Mouse (Mus musculus) layer of hippocampus, adult 11-12 months (tissue): Measurements from ENCODE around the gene Mfsd2a.
"Not testable (repeated sequence)": the region's sequence is repeated elsewhere in the genome, so short reads cannot be mapped to it uniquely, and the experiment has no call there.

ENCODE experiments used
- DNase-seq: peaks from one replicate; pipeline ENCODE4 v3.0.0; 2022; ENCODE audit warnings: low spot score

Gene Mfsd2a

GRCm38 (mm10) chr4:122961100-122961567, at the start of gene Mfsd2a:
Mfsd2a (minus strand) TSS chr4:122961188.
- peak; percentile 59 for DNase-seq

GRCm38 (mm10) chr4:123005054-123005966, 44.3 kb upstream of the Mfsd2a start:
- DNase-seq = peak; percentile 54

- DNase-seq = no peak
Observed at GRCm38 (mm10) chr4:123000617-123001342, 39.8 kb upstream of the Mfsd2a start.

GRCm38 (mm10) chr4:123000130-123000529, 39.1 kb upstream of the Mfsd2a start:
- DNase-seq = no peak

GRCm38 (mm10) chr4:122999263-122999691, 38.3 kb upstream of the Mfsd2a start:
- DNase-seq = no peak

- DNase-seq = no peak
Observed at GRCm38 (mm10) chr4:122998537-122999262, 37.7 kb upstream of the Mfsd2a start.

DNA sequence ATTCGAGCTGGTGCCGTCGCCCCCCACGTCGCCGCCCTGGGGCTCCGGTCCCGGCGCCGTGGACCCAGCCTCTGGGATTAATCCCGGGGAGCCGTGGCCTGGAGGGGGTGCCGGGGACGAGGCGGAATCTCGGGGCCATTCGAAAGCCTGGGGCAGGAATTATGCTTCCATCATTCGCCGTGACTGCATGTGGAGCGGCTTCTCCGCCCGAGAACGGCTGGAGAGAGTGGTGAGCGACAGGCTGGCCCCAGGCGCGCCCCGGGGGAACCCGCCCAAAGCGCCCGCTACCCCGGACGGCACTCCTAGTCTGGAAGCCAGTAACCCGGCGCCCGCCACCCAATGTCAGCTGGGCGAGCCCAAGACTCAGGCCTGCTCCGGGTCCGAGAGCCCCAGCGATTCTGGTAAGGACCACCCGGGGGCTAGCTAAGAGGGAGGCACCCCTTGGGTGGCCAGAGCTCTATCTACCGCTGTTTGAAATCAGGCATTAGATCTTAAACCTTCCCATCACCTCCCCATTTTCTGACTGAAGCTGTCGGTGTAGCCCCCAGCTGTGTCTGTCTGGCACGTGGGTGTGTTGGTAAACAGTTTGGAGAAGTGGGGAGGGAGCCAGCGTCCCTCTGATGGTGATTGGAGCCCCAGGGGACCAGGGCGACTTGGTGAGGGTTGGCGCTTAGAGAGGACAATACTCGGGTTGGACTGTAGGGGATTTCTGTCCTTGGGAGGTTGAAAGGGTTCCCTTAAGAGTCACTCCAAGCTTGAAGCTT, 35.8 kb upstream of the Mfsd2a start:
- no peak for DNase-seq

DNA sequence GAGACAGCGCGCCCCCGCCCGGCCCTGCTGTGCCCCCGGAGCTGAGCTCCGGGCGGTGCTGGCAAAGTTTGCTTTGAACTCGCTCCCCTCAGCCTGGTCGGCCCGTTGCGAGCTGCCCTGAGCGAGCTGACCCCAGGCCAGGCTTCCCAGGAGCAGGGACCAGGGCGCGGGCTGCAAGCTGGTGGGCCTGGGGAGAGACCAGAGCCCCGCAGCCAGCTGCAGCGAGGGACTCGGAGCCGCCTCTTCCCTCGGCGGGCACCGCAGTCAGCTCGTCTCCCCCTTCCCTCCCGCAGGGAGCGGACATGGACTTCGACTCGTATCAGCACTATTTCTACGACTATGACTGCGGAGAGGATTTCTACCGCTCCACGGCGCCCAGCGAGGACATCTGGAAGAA, 35.2 kb upstream of the Mfsd2a start:
- no peak for DNase-seq

DNA sequence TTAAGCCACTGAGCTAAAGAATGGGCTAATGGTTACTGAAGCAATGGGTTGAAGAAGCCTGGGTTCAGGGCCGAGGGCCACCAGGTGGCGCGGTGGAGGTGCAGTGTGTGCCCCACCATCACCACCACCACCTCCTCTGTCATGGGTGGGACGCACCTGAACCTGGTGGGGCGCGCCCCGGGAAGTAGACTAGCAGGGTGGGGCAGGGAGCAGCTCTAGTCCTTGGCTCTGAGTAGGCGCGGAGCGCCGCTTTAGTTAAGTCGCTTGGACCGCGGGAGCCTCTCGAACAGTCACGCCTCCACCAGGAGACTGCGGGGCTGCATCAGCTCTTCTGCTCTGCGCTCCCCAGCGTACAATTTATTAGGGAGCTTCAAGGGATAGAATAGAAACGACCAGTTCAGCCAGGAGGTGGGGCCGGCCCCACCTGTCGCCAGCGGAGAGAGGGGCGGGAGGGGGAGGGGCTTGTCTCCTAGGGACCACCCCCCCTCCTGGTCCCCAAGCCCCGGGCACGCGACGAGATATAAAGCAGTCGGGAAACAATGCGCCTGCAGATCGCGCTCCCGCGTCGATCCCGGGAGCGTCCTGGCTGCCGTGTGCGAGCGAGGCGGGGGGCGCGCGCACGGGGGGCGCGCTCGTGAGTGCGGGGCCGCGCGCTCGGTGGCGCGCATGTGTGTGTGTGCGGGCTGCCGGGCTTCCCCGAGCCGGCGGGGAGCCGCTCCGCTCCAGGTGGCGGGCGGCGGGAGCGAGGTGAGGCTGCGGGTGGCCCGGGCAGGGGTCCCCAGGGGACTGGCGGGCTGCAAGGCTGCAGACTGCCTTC, 34.6 kb upstream of the Mfsd2a start, which contains the start of gene Mycl:
TSS of gene Mycl (plus strand) at position 249 of the 817 bp plus-strand sequence.
- DNase-seq = peak; percentile 90

DNA sequence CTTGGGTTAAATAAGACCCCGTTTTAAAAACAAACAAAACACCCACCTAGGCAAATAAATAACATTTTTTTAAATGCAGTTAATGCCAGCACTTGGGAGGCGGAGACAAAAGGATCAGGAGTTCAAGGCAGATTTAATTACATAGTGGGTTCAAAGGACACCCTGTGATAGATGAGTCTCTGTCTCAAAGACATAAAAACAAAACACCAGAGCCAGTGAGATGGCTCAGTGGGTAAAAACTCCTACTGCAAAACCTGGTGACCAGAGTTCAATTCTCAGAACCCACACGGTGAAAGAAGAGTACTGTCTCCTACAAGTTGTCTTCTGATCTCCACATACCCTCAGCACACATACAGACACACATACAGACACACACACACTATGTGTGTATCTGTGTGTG, 31.3 kb upstream of the Mfsd2a start:
- DNase-seq = no peak

DNA sequence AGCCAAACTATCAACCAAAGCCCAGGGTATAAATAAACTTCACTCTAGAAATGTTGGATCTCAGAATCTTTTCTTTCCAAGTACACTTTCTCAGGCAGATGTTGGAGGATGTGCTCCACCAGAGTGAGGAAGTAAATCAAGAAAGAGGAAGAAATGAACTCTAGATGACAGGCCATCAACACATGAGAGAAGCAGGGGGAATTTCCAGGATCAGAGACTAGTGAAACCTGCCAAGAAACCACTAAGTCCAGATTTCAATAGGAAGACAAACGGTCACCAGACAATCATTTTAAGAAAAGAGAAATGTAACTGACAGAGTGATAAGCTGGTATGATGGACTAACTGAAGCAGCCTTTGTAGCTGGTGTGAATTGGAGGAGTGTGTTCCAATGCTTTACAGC, 30.2 kb upstream of the Mfsd2a start:
- DNase-seq = no peak

GRCm38 (mm10) chr4:122988004-122988403, 27.0 kb upstream of the Mfsd2a start:
- not testable (repeated sequence) for DNase-seq

GRCm38 (mm10) chr4:122987421-122987820, 26.4 kb upstream of the Mfsd2a start:
- DNase-seq = no peak

- peak; percentile 80 for DNase-seq
Observed at GRCm38 (mm10) chr4:122985110-122985509, 24.1 kb upstream of the Mfsd2a start.

DNA sequence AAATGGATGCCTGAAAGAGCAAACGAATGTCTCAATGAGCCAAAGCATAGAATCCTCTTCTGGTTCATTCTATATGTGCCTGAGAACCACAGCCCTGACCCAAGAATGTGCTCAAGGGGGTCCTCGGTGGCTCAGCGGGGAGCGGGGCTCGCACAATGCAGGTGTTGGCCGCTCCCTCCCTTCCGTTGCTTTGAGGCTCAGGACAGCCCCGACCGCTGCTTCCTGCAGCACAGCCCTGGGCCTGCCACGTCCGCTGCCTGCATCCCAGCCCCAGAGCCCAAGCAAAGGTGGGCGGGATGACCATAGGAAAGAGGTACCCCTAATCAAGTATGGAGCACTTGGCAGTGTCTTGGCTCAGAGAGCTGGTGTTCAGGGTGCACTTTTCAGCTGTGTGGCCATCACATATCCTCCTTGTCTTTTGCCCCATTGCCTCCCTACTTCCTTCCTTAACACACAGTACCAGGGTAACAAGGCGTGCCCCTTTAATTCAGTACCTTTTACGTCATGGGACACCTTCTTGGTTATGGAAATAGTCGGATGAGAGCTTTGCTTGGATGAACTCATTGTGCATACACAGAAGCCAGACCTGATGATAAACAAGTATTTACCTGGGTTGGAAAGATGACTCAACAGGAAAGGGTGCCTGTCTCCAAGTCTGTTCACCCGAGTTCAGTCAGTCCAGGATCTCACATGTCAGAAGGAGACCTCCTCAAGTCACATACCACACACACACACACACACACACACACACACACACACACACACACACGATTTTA, 22.7 kb upstream of the Mfsd2a start:
- DNase-seq = no peak

- no peak for DNase-seq
Observed at GRCm38 (mm10) chr4:122982537-122982936, 21.5 kb upstream of the Mfsd2a start.

- no peak for DNase-seq
Observed at GRCm38 (mm10) chr4:122981930-122982329, 20.9 kb upstream of the Mfsd2a start.

DNA sequence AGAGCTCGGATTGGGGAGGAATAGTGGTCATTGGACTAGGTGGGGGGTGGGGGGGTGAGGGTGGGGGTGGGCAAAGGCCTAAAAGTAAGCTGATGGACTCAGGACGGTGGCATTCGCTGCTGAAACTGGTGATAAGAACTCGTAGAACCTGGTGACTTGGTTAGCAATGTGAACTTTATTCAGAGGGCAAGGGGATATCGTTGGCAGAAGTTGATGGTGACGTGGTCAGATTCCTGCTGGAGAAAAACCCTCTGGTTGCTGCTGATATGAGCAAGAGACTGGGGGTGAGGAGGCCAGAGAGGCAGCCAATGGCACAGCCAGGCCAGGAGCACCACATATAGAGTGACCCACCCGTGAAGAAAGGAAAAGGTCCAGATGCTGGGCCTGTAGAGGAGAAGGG, 20.2 kb upstream of the Mfsd2a start:
- no peak for DNase-seq

GRCm38 (mm10) chr4:122980684-122981083, 19.7 kb upstream of the Mfsd2a start:
- no peak for DNase-seq

DNA sequence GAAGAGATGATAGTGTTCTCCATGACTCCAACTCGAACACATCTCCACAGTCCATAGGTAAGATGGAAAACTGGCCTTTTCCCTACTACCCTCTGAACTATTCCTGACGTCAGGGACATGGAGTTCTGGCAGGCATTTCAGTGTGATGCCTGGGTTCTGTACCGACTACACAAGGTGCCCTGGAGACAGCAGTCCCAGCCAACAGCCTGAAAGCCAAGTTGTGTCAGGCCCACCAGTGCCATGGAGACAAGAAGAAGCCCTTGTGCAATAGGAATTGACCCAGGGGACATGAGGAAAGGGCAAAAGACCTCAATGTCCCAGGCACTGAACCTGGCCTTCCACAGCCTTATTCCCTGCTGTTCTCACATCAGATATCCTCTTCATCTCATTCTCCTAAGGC, 18.8 kb upstream of the Mfsd2a start:
- DNase-seq = no peak
